Mouse (Mus musculus) layer of hippocampus, adult 9-11 months (tissue): ENCODE data around the gene Flvcr2.

Experiments used
- DNase-seq: peaks from one replicate; pipeline ENCODE4 v3.0.0; 2022

The Flvcr2 gene

GRCm38 (mm10) chr12:85800031-85800430 lies 53.7 kb downstream of the Flvcr2 start:
- DNase-seq, result no peak

- DNase-seq, result no peak
Observed at GRCm38 (mm10) chr12:85809726-85810125, 63.4 kb downstream of the Flvcr2 start.

DNA sequence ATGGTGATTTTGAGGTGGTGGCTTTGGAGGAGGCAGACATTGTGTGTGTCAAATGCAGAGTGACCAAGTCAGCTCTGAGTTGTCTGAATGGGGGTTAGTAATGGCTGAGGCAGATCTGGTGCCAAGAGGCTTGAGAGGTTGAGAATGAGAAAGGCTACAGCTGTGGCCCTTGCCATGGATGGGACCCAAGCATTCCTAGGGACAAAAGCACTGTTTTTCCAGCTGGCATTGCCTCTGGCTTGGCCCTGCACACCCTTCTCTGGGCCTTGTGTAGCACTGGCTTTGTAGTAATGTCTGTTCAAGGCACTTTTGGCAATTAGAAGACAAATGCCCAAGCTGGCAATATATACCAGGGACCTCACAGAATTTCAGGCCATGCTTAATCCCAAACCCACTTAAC lies 64.6 kb downstream of the Flvcr2 start:
- DNase-seq, result no peak

DNA sequence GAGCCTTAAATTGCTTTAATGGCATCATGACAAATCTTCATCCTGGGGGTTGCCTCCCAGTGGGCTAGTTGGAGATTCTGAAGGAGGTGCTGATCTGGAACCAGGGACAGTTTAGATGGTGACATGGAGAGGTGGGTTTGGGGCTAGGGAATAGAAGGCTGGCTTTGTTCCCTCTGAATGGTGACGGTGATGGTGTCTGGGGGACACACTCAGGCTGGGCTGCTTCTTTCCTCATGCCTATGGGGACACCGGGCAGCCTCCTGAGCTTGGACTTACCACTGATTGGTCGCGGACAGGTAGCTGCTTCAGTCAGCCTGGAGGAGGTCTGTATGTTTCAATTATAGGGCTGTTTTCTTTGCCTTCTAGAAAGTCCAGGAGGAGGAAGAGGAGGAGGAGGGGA lies 65.3 kb downstream of the Flvcr2 start:
- DNase-seq, result no peak

DNA sequence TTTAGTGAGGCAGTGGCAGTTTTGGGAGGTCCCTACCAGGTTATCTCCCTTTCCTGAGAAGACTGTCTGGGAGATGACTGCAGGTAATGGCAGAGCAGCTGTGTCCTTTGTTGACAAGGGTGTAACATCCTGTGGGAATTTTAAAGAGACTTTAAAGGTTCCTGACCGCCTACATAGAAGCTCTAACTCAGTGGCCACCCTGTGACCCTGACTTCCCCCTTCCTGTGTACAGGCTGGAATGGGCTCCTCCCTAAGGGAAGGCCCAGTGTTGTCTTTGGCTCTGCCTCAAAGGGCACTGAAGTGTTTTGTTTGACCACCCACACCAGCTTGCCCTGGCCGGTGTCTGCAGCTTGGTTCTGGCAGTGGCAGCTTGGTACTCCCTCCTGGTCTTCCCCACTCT lies 67.3 kb downstream of the Flvcr2 start:
- no peak for DNase-seq

- DNase-seq, result no peak
Observed at GRCm38 (mm10) chr12:85822051-85822450, 75.7 kb downstream of the Flvcr2 start.

DNA sequence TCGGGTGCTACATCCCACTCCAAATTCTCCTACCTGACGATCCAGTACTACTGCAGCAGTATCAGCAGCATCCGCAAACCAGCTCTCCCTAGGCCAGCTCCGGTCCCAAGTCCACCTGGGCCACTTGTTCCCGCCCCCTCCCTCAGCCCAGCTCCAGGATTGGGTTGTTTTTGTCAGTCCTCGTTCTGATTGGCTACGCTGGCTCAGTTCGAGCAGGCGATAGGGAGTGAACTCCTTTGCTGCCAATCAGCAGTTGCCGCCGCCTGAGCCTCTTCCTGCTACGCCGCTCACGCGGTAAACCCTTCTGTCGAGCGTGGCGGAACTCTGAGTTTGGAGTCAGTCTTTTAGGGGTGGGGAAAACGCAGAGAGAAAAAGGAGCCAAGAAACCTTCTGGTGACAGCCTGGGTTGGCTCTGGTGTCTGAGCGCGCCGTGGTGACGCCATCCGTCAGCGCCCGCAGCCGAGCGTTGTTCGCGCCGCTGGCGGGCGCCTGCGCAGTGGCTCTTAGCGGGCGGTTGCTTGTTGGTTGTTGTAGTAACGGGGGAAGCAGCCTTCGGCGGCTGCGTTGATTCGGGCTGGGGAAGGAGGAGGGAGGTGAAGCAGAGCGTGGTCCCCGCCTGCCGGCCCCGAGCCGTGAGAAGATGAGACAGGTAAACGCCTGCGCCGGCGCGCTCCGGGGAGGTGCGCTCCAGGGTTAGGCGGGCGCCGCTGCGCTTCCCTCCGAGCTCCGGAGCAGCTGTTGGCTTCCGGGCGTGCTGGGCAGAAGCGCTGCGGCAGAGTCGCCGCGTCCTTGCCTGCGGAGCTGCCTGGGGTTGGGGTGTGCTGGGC lies 78.3 kb downstream of the Flvcr2 start, which contains the start of the genes Erg28 and Ttll5:
Gene Erg28, minus strand, starts transcription at position 113 of the 827 bp plus-strand sequence.
Gene Ttll5, plus strand, starts transcription at position 222 of the 827 bp plus-strand sequence.
- peak; percentile 97 for DNase-seq

DNA sequence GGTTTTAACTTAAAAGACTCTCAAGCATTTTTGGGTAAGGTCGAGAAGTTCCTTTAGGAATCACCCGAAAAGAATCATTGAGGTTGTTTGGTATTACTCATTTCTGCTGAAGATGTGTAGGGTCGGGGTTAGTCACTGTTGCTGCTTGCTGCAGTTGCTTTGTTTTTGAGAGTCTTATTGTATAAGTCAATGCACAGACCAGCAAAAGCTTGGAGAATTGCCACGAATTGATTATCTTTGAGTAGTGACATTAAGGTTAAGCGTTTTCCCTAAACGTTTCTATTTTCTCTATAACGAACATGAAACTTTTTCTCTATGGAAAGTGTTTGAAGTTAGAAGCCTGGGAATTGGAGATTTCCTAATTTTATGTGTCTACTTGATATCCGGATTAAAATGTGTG lies 79.0 kb downstream of the Flvcr2 start:
- no peak for DNase-seq

DNA sequence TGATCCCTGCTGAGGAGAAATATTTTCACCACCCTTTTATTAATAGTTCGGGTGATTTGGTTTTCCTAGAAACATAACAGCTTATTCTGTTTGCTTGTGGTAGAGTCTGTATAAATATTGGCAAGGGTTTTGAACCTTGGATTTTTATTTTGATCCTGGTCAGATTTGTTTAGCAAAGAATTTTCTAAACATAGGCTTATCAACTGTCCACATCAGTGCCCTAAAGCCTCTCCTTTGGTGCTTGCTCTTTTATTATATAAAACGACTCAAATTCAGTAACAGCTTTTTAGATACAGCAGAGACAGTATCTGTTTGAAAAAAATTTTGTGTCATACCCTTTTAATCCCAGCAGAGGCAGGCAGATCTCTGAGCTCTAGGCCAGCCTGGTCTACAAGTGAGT lies 79.5 kb downstream of the Flvcr2 start:
- no peak for DNase-seq

GRCm38 (mm10) chr12:85828856-85829255 lies 82.5 kb downstream of the Flvcr2 start:
- DNase-seq, result no peak

DNA sequence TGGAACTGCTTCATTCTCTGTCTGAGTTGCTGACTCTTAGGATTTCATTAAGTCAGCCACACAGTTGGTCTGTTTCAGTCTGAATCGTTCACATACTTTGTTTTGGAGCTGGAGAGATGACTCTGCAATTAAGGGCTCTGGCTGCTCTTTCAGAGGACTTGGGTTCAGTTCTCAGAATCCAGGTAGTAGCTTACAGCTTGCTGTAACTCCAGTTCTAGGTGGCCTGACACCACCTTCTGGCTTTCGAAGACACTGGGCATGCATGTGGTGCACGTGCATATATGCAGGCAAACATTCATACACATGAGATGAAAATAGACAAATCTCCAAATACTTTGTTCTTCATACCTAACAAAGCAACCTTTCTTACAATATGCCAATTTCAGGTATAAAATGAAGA lies 83.5 kb downstream of the Flvcr2 start:
- DNase-seq, result no peak

GRCm38 (mm10) chr12:85830691-85831090 lies 84.4 kb downstream of the Flvcr2 start:
- peak; percentile 81 for DNase-seq

DNA sequence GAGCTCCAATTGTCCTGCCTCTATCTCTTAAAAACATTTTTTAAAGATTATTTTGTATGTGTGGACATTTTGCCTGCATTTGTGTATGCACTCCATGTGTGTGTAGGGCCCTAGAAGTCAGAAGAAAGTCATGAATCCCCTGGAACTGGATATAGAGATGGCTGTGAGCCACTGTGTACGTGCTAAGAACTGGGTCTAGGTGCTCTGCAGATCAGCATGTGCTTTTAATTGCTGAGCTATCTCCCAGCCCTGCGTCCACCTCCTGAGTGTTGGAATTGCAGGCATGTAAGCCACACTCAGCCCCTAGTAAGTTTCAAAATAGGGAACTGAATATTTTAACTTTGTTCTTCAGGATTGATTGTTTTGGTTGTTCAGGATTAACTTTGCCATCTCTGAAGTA lies 88.2 kb downstream of the Flvcr2 start:
- DNase-seq, result no peak

DNA sequence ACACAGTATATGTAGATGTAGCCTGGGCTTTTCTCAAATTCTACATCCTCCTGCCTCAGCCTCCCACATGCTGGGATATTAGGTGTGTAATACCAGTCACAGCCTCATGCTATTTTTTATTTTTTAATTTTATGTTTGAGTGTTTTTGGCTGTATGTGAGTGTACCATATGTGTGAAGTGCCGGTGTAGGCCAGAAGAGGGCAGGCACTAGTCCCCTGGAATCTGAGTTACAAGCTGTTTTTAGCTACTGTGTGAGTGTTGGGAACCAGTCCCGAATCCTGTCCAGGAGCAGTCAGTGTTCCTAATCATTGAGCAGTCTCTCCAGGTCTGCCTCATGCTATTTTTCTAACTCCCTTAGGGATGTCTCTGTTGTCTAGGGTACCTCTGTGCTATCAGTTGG lies 91.4 kb downstream of the Flvcr2 start:
- DNase-seq, result no peak

DNA sequence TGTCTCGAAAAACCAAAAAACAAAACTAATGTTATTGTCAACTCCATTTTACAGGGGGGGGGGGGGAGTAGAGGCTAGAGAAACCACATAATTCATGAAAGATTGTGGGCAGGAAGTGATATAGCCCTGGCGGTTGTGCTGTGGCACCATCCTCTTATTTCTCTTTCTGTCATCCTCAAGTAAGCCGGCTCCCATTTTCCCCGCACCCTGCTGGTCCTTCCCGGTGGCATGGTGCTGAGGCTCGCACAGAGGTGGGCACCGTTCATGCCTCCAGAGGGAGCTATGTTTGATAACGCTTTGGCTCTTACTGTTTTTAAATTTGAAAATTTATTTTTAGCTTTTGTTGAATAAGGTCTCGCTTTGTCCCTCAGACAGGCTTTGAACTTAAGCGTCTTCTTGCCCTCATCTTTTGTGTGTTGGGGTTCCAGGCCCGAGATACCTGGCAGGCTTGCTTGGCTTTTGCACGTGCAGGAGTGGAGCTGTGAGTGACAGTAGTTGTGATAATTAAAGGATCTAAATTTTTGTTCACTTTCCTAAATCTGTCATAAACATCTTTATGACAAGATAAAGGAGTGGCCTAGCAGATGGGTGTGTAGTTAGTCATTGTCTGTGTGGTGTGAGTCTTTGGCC lies 93.1 kb downstream of the Flvcr2 start:
- DNase-seq, result no peak

DNA sequence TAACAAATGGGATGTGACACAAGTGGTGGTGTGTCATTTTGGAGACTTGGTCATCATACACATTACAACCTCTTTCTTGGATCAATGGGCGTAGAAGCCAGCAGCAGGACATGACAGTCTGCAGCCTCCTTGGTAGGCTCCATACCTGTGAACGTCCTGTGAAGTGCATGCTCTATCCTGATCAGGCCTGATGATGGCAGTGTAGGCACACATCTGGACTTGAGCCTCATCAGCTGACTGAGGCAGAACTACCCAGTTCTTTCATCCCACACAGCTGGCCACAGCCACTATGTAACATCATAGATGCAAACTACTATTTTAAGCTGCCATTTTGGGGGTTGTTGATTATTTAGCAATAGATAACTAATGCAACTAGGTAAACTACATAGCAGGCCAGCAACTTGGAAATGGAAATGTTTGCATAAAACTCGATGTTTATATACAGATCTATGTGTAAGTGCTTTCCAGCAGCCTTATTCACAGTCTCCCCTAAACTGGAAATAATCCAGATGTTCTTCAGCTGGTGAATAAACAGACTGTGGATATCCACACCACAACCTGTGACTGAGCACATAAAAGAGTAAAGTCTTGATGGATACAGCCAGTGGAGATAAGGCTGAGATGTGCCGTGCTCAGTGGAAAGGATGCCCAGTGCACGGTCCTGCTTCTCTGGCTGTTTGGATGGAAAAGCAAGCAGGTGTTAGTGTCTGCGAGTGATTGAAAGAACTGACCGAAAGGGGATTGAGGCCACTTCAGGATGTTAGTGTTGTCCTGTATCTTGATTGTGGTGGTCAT lies 102.0 kb downstream of the Flvcr2 start:
- peak; percentile 39 for DNase-seq

DNA sequence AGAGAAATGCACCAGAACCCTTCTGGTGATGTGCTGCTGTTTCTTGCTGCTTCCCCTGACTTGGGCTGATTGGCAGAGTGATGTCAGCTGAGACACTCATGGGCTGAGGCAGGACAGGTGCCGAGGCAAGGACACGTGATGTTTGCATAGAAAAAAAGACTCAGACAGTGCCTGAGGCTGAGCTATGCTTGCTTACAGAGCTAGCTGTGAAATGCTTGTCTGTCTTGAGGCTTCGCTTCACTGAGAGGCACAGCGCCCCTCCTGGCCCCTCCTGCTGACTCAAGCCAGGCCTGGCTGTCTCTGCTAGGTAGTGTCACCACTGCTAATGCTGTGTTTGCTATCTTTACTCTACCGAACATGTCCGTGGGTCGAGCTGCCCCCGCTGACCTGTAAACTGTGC lies 104.3 kb downstream of the Flvcr2 start:
- no peak for DNase-seq

- no peak for DNase-seq
Observed at GRCm38 (mm10) chr12:85853836-85854235, 107.5 kb downstream of the Flvcr2 start.

- DNase-seq, result no peak
Observed at GRCm38 (mm10) chr12:85854271-85854670, 107.9 kb downstream of the Flvcr2 start.

GRCm38 (mm10) chr12:85857300-85857699 lies 111.0 kb downstream of the Flvcr2 start:
- no peak for DNase-seq

DNA sequence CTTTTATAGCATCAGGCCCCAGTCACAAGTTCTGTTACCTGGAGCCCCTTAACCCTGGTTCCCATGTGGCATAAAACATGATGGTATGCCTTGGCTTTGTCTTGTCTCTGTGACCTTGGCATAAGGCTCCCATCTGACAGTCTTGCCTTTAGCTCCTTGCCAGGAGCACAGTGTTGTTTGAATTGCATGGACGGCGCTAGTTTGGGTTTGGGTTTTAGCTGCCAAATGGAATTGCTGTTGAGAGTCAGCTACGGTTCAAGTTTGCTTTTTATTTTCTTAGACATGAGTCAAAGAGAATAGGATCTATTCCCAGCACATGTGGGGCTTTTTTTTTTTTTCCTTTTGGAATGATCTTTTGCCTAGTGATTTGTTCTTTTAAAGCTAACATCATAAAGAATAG lies 112.8 kb downstream of the Flvcr2 start:
- DNase-seq, result no peak

GRCm38 (mm10) chr12:85859511-85860189 lies 113.3 kb downstream of the Flvcr2 start:
- no peak for DNase-seq

- DNase-seq, result no peak
Observed at GRCm38 (mm10) chr12:85862514-85862913, 116.2 kb downstream of the Flvcr2 start.
